Mouse (Mus musculus): ENCODE data around the gene Gng12.

Gene Gng12

GRCm38 (mm10) chr6:66953951-66954519, 57.8 kb downstream of the Gng12 start:
- in situ Hi-C loops (cut with MboI, MseI): loop anchor here (25.0 kb wide), 1 partner anchor 392 kb away; the partner anchor contains the start of gene Vmn1r32

GRCm38 (mm10) chr6:66955089-66955657, 59.0 kb downstream of the Gng12 start:
- in situ Hi-C loops (cut with MboI, MseI): loop anchor here (25.0 kb wide), 1 partner anchor 393 kb away; the partner anchor contains the start of gene Vmn1r32

- in situ Hi-C loops (cut with MboI, MseI): loop anchor here (25.0 kb wide), 1 partner anchor 396 kb away; the partner anchor contains the start of gene Vmn1r32
Measured at GRCm38 (mm10) chr6:66958466-66959235, 62.5 kb downstream of the Gng12 start.

GRCm38 (mm10) chr6:66962582-66963043, 66.4 kb downstream of the Gng12 start:
- in situ Hi-C loops (cut with MboI, MseI): loop anchor here (5.0 to 25.0 kb wide), 2 partner anchors 190 to 400 kb away; partner anchors contain the start of gene Vmn1r32

GRCm38 (mm10) chr6:66963068-66963467, 66.9 kb downstream of the Gng12 start:
- in situ Hi-C loops (cut with MboI, MseI): loop anchor here (5.0 to 25.0 kb wide), 2 partner anchors 189 to 401 kb away; partner anchors contain the start of gene Vmn1r32

GRCm38 (mm10) chr6:66963651-66964050, 67.5 kb downstream of the Gng12 start:
- in situ Hi-C loops (cut with MboI, MseI): loop anchor here (5.0 to 25.0 kb wide), 2 partner anchors 189 to 401 kb away; partner anchors contain the start of gene Vmn1r32

- in situ Hi-C loops (cut with MboI, MseI): loop anchor here (5.0 to 25.0 kb wide), 2 partner anchors 188 to 402 kb away; partner anchors contain the start of gene Vmn1r32
Measured at GRCm38 (mm10) chr6:66964222-66964621, 68.0 kb downstream of the Gng12 start.

- in situ Hi-C loops (cut with MboI, MseI): loop anchor here (5.0 to 25.0 kb wide), 2 partner anchors 57 to 403 kb away; partner anchors contain the start of gene Vmn1r32
Measured at GRCm38 (mm10) chr6:66965203-66965602, 69.0 kb downstream of the Gng12 start.

- in situ Hi-C loops (cut with MboI, MseI): loop anchor here (5.0 to 25.0 kb wide), 2 partner anchors 55 to 405 kb away; partner anchors contain the start of gene Vmn1r32
Measured at GRCm38 (mm10) chr6:66967788-66968187, 71.6 kb downstream of the Gng12 start.

GRCm38 (mm10) chr6:66969446-66969845, 73.2 kb downstream of the Gng12 start:
- in situ Hi-C loops (cut with MboI, MseI): loop anchor here (5.0 to 25.0 kb wide), 2 partner anchors 53 to 407 kb away; partner anchors contain the start of gene Vmn1r32

- in situ Hi-C loops (cut with MboI, MseI): loop anchor here (25.0 kb wide), 1 partner anchor 410 kb away; the partner anchor contains the start of gene Vmn1r32
Measured at GRCm38 (mm10) chr6:66972300-66972699, 76.1 kb downstream of the Gng12 start.

GRCm38 (mm10) chr6:66973180-66973579, 77.0 kb downstream of the Gng12 start:
- in situ Hi-C loops (cut with MboI, MseI): loop anchor here (25.0 kb wide), 1 partner anchor 411 kb away; the partner anchor contains the start of gene Vmn1r32

GRCm38 (mm10) chr6:66975522-66975921, 79.3 kb downstream of the Gng12 start:
- in situ Hi-C loops (cut with MboI, MseI): no loop called here

GRCm38 (mm10) chr6:66979197-66979596, 83.0 kb downstream of the Gng12 start:
- in situ Hi-C loops (cut with MboI, MseI): no loop called here

- in situ Hi-C loops (cut with MboI, MseI): no loop called here
Measured at GRCm38 (mm10) chr6:66980040-66980439, 83.8 kb downstream of the Gng12 start.

GRCm38 (mm10) chr6:66981366-66981765, 85.2 kb downstream of the Gng12 start:
- in situ Hi-C loops (cut with MboI, MseI): no loop called here

- in situ Hi-C loops (cut with MboI, MseI): no loop called here
Measured at GRCm38 (mm10) chr6:66981864-66982263, 85.7 kb downstream of the Gng12 start.

- in situ Hi-C loops (cut with MboI, MseI): no loop called here
Measured at GRCm38 (mm10) chr6:66984079-66984478, 87.9 kb downstream of the Gng12 start.

GRCm38 (mm10) chr6:66984672-66985071, 88.5 kb downstream of the Gng12 start:
- in situ Hi-C loops (cut with MboI, MseI): no loop called here

GRCm38 (mm10) chr6:66985500-66985899, 89.3 kb downstream of the Gng12 start:
- in situ Hi-C loops (cut with MboI, MseI): no loop called here

GRCm38 (mm10) chr6:66986063-66986462, 89.9 kb downstream of the Gng12 start:
- in situ Hi-C loops (cut with MboI, MseI): no loop called here

GRCm38 (mm10) chr6:66987643-66988042, 91.4 kb downstream of the Gng12 start:
- in situ Hi-C loops (cut with MboI, MseI): no loop called here

Measured in T-helper 2 cell (primary cell).